Mouse (Mus musculus) heart, embryonic 11.5 days (tissue): Measurements from ENCODE around the gene Stk24. TPM values are rescaled to one million over a fixed set of nuclear protein-coding genes. Genes with fewer than 3 reads are reported as not detected.

Experiments
- ATAC-seq: fragments of 200-750 bp; cut with Nextera tagmentation; replicated peaks from 2 replicates; pipeline ENCODE4 v1.8.0; 2017; ENCODE audit warnings: moderate library complexity; ENCODE audit not compliant: insufficient number of reproducible peaks, low FRiP score, low TSS enrichment
- H3K27ac ChIP-seq: fragments of 300-500 bp; sonication (generic); 2 replicates; pipeline ENCODE4 v1.5.1; 2014; ENCODE audit warnings: mild to moderate bottlenecking, low read depth, low read length
- H3K27me3 ChIP-seq: fragments of 300-500 bp; sonication (generic); 2 replicates; pipeline ENCODE4 v1.6.1; 2014; ENCODE audit warnings: mild to moderate bottlenecking, low read length, mixed read lengths; ENCODE audit not compliant: control insufficient read depth, insufficient read depth
- H3K36me3 ChIP-seq: fragments of 300-500 bp; sonication (generic); 2 replicates; pipeline ENCODE4 v1.6.1; 2014; ENCODE audit warnings: mild to moderate bottlenecking, low read length, moderate library complexity, mixed read lengths; ENCODE audit not compliant: control insufficient read depth, insufficient read depth
- H3K4me1 ChIP-seq: fragments of 300-500 bp; sonication (generic); 2 replicates; pipeline ENCODE4 v1.6.1; 2014; ENCODE audit warnings: low read length; ENCODE audit not compliant: control insufficient read depth, insufficient read depth
- H3K4me2 ChIP-seq: fragments of 300-500 bp; sonication (generic); 2 replicates; pipeline ENCODE4 v1.6.1; 2014; ENCODE audit warnings: mild to moderate bottlenecking, moderate library complexity
- H3K4me3 ChIP-seq: fragments of 300-500 bp; sonication (generic); 2 replicates; pipeline ENCODE4 v1.5.1; 2014; ENCODE audit warnings: low read depth, low read length
- H3K9ac ChIP-seq: fragments of 300-500 bp; sonication (generic); 2 replicates; pipeline ENCODE4 v1.6.1; 2014; ENCODE audit warnings: mild to moderate bottlenecking, low read depth, low read length, moderate library complexity
- H3K9me3 ChIP-seq: fragments of 300-500 bp; sonication (generic); replicated peaks from 2 replicates; pipeline ENCODE4 v1.6.1; 2016; ENCODE audit warnings: low read length; ENCODE audit not compliant: control insufficient read depth
- WGBS: fragments of 180-500 bp; shearing (Covaris S2); extraction: QIAGEN DNeasy Blood & Tissue Kit; methylation state at CpG from one replicate; pipeline ENCODE4 v1.1.7; 2014; ENCODE audit not compliant: insufficient replicate concordance; 5-methylcytosine and 5-hydroxymethylcytosine counted together
- polyA plus RNA-seq: library from polyadenylated mRNA; unstranded; fragments of >200 nt; fragmentation: Nextera tagmentation; extraction: Ambion mirVana; gene quantifications from 2 replicates; pipeline ENCODE4 v1.2.1, GENCODE M21; 2014

Gene Stk24
- polyA plus RNA-seq, 1 experiment from 2014 or later = 37.7 TPM

GRCm38 (mm10) chr14:121322150-121322549, 57.7 kb downstream of the Stk24 start:
- WGBS = 66% methylated on average over 5 of the region's 5 CpGs
- Histone ChIP-seq H3K27me3 (no peaks in the 10 kb centered on the region), H3K4me3 (no peak overlapping the region), H3K4me2 (no peak overlapping the region), H3K36me3 (no peaks in the 10 kb centered on the region), H3K4me1 (peaks cover 55% of the 10 kb centered on the region), H3K9me3 (0 out of 2 replicates have a peak, but pooled peaks cover 2% of the 10 kb centered on the region), H3K9ac (no peak overlapping the region), H3K27ac (no peak overlapping the region)
- no peak for ATAC-seq

GRCm38 (mm10) chr14:121318382-121318781, 61.4 kb downstream of the Stk24 start:
- no peak for ATAC-seq
- WGBS = 60% methylated on average over 5 of the region's 5 CpGs
- no peak overlapping the region for H3K9ac ChIP-seq
- no peaks in the 10 kb centered on the region for H3K27me3 ChIP-seq
- no peak overlapping the region for H3K27ac ChIP-seq
- no peaks in the 10 kb centered on the region for H3K36me3 ChIP-seq
- no peak overlapping the region for H3K4me3 ChIP-seq
- H3K4me2 ChIP-seq = no peak overlapping the region
- 0 out of 2 replicates have a peak, but pooled peaks cover 2% of the 10 kb centered on the region for H3K9me3 ChIP-seq
- H3K4me1 ChIP-seq = peaks cover 63% of the 10 kb centered on the region

- H3K4me3 ChIP-seq = no peak overlapping the region
- no peaks in the 10 kb centered on the region for H3K27me3 ChIP-seq
- H3K36me3 ChIP-seq = no peaks in the 10 kb centered on the region
- peak overlapping the region; percentile 11; the same call in 1 of the 2 replicates for H3K9ac ChIP-seq
- 0 out of 2 replicates have a peak, but pooled peaks cover 2% of the 10 kb centered on the region for H3K9me3 ChIP-seq
- 79% methylated on average over 3 of the region's 3 CpGs for WGBS
- 0 out of 2 replicates have a peak overlapping the region, but pooled peaks have one; percentile 10 for H3K27ac ChIP-seq
- peaks cover 63% of the 10 kb centered on the region for H3K4me1 ChIP-seq
- no peak for ATAC-seq
- peak overlapping the region; percentile 11; the same call in 1 of the 2 replicates for H3K4me2 ChIP-seq
These were observed 62.5 kb downstream of the Stk24 start for GRCm38 (mm10) chr14:121317312-121317671.

- Histone ChIP-seq H3K9me3 (0 out of 2 replicates have a peak, but pooled peaks cover 2% of the 10 kb centered on the region), H3K36me3 (no peaks in the 10 kb centered on the region), H3K27me3 (no peaks in the 10 kb centered on the region), H3K4me3 (no peak overlapping the region), H3K9ac (peak overlapping the region; percentile 11; the same call in 1 of the 2 replicates), H3K27ac (0 out of 2 replicates have a peak overlapping the region, but pooled peaks have one; percentile 10), H3K4me1 (peaks cover 63% of the 10 kb centered on the region), H3K4me2 (peak overlapping the region; percentile 11; the same call in 1 of the 2 replicates)
- WGBS = 55% methylated on average over 13 of the region's 13 CpGs
- ATAC-seq = no peak
These were observed 63.0 kb downstream of the Stk24 start for GRCm38 (mm10) chr14:121316631-121317311.

GRCm38 (mm10) chr14:121316136-121316535, 63.7 kb downstream of the Stk24 start:
- no peak overlapping the region for H3K9ac ChIP-seq
- no peak for ATAC-seq
- no peak overlapping the region for H3K4me3 ChIP-seq
- 75% methylated on average over 5 of the region's 5 CpGs for WGBS
- H3K4me1 ChIP-seq = peaks cover 66% of the 10 kb centered on the region
- H3K27me3 ChIP-seq = no peaks in the 10 kb centered on the region
- no peak overlapping the region for H3K4me2 ChIP-seq
- H3K27ac ChIP-seq = peak overlapping the region; percentile 38; the same call in 1 of the 2 replicates
- 0 out of 2 replicates have a peak, but pooled peaks cover 2% of the 10 kb centered on the region for H3K9me3 ChIP-seq
- H3K36me3 ChIP-seq = no peaks in the 10 kb centered on the region

- Histone ChIP-seq H3K4me3 (no peak overlapping the region), H3K4me1 (peaks cover 76% of the 10 kb centered on the region), H3K9ac (no peak overlapping the region), H3K36me3 (no peaks in the 10 kb centered on the region), H3K9me3 (0 out of 2 replicates have a peak, but pooled peaks cover 2% of the 10 kb centered on the region), H3K27me3 (no peaks in the 10 kb centered on the region), H3K4me2 (peak overlapping the region; percentile 27; the same call in 1 of the 2 replicates), H3K27ac (peak overlapping the region; percentile 71)
- peak; percentile 57 for ATAC-seq
- WGBS = 63% methylated on average over 3 of the region's 3 CpGs
These were observed 64.9 kb downstream of the Stk24 start for GRCm38 (mm10) chr14:121314934-121315333.

- H3K4me3 ChIP-seq = no peak overlapping the region
- H3K4me1 ChIP-seq = peaks cover 86% of the 10 kb centered on the region
- 76% methylated on average over 10 of the region's 10 CpGs for WGBS
- H3K36me3 ChIP-seq = no peaks in the 10 kb centered on the region
- H3K27ac ChIP-seq = peak overlapping the region; percentile 46; the same call in 1 of the 2 replicates
- no peaks in the 10 kb centered on the region for H3K27me3 ChIP-seq
- no peaks in the 10 kb centered on the region for H3K9me3 ChIP-seq
- H3K4me2 ChIP-seq = peak overlapping the region; percentile 35
- H3K9ac ChIP-seq = no peak overlapping the region
- ATAC-seq = no peak
These were observed 66.5 kb downstream of the Stk24 start for GRCm38 (mm10) chr14:121313283-121313682.

- Histone ChIP-seq H3K36me3 (no peaks in the 10 kb centered on the region), H3K4me3 (no peak overlapping the region), H3K27me3 (no peaks in the 10 kb centered on the region), H3K4me1 (peaks cover 72% of the 10 kb centered on the region), H3K9ac (no peak overlapping the region), H3K4me2 (no peak overlapping the region), H3K9me3 (no peaks in the 10 kb centered on the region), H3K27ac (no peak overlapping the region)
- 86% methylated on average over 2 of the region's 2 CpGs for WGBS
- ATAC-seq = no peak
These were observed 68.7 kb downstream of the Stk24 start for GRCm38 (mm10) chr14:121311083-121311482.
